Mouse (Mus musculus) ovary, postnatal 10 days (tissue): ENCODE data around the gene Basp1.
"Not testable (repeated sequence)": the region's sequence is repeated elsewhere in the genome, so short reads cannot be mapped to it uniquely, and the experiment has no call there.

ENCODE experiments used
- DNase-seq: peaks from one replicate; pipeline ENCODE4 v3.0.0; 2022; ENCODE audit warnings: low spot score

Gene Basp1

GRCm38 (mm10) chr15:25413378-25413901 is at the start of gene Basp1:
Basp1 (minus strand) TSS chr15:25413764.
- DNase-seq = peak; percentile 36

DNA sequence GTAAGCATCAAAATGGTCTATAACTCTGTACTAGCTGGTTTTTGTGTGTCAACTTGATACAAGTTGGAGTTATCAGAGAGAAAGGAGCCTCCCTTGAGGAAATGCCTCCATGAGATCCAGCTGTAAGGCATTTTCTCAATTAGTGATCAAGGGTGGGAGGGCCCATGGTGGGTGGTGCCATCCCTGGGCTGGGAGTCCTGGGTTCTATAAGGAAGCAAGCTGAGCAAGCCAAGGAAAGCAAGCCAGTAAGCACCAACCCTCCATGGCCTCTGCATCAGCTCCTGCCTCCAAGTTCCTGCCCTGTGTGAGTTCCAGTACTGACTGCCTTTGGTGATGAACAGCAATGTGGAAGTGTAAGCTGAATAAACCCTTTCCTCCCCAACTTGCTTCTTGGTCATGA is 49.5 kb upstream of the Basp1 start:
- not testable (repeated sequence) for DNase-seq

GRCm38 (mm10) chr15:25462056-25462762 is 48.6 kb upstream of the Basp1 start:
- no peak for DNase-seq

- no peak for DNase-seq
Observed at GRCm38 (mm10) chr15:25459901-25460300, 46.3 kb upstream of the Basp1 start.

DNA sequence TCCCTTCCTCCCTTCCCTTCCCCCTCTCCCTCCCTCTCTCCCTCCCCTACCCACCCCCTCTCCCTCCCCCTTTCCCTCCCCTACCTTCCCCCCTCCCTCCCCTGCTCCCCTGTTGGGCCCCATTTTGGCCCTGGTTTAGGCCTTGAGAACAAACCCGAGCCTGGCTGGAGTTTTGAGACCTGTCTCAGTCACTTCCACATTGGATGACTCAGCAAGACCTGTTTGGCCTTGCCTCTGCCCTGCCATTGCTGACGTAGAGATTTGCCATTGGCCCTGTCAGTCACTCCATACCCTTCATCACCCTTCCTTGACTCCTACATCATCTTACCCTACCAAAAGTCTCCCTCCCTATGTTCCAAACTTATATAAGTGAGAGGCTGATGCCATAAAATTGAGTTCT is 43.9 kb upstream of the Basp1 start:
- DNase-seq = no peak

GRCm38 (mm10) chr15:25453538-25453937 is 40.0 kb upstream of the Basp1 start:
- no peak for DNase-seq

DNA sequence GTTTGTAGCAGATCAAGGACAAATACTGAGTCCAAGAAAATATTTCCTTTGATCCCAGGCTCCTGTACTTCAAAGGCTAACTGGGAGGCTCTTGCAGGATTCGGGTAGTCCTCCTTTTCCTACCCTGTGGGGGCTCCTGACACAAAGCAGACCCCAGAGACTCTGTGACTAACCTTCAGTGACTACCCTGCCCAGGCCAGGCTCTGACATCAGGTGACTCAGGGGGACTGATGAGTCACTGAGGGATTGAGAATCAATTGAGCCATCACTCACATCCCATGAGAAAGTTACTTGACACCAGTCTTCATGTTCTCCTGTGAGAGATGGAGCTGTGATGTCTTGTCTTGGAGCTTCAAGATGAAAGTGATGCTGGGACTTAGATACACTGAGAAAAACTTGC is 35.8 kb upstream of the Basp1 start:
- DNase-seq = no peak

GRCm38 (mm10) chr15:25448703-25449340 is 35.3 kb upstream of the Basp1 start:
- DNase-seq = no peak

DNA sequence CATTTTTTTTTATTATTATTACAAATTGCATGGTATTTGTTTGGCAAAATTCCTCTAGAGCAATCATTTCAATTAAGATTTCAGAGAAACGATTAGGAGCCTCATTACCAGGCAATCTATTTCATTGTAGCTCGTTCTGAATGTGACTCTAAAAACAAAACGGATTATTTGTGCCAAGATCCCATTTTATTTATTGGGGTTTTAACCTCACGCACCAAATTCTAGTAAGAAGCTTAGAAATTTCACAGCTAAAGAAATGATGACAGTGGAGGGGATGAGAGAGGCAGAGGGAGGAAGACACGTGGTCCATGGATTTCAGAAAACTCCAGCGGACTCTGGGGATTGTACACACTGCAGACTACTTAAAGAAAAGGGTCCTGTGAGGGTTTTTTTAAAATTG is 33.6 kb upstream of the Basp1 start:
- no peak for DNase-seq

DNA sequence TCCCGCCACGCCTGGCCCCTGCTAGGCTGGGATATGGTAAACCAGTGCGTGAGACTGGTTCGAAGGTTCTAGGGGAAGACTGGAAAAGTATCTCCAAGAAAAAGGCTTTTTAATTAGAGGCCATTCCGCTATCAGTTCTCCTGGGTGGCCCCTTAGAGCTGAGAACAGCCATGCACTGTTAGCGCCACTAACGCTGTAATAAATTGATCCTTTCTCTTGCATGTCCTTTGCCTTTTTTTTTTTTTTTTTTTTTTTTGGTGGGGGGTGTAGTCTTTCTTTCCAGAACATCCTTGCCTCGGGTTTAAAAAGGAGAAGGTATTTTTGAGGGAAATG is 32.6 kb upstream of the Basp1 start:
- no peak for DNase-seq

DNA sequence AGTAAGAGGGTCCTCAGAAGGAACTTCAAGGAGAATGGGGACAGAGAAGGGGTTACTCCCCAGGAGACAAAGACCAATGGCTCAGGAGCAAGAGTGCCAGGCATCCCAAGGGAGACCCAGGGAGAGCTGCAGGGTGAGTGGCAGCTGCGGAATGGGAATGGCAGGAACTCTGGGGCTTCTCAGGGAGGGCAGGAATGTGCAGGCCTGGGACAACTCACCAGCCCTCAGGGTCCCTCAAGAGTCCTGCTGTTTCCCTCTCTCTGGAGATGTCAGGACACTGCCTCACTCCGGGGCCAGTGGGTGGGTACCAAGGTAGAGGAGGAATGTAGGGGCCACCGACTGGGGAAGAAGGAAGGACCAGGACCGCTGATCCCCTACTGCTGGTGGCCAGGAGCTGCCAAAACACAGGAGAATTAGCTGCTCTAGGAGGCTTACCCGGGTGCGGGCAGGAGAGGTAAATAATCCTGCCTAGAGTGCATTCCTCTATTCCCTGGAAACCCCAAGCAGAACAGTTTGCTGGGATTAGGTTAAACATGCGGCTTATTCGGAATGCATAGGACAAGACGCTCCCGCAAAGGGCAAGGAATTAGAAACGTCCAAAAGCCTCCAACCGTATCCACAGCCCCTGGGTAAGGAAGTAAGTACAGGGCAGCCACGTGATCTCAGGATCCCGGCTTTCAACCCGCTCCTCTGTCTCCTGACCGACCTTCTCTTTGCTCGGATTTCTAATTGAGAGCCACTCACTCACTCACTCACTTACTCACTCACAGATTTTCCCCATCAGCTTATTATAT is 32.0 kb upstream of the Basp1 start:
- DNase-seq = no peak

- no peak for DNase-seq
Observed at GRCm38 (mm10) chr15:25444208-25444607, 30.6 kb upstream of the Basp1 start.

DNA sequence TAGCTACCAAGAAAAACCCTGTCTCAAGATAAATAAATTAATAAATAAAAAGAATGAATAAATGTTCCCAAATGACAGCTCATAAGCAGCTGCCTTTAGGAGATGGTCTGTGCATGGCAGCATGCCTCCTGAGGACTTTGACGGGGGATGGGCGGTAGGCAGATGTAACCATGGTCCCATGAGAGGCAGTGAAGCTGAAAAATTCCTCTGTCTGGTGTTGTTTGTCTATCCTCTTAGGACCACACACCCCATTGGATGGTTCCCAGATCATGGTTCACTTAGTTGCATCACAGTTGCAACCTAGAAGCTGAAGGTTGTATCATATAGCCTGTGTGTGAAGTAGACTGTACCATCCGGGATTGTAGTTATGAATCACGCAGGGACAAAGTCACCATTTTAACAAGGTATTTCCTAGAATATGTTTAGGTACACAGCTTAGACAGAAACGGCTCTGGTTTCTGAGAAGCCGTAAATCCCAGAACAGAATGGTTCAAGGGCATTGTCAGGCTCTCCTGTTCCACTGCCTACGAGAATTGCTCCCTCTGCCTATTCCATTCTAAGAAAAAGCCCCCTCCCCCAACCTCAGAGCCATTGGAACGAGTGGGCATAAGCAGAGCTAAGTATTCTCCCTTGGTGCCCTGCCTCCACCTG is 29.7 kb upstream of the Basp1 start:
- no peak for DNase-seq

DNA sequence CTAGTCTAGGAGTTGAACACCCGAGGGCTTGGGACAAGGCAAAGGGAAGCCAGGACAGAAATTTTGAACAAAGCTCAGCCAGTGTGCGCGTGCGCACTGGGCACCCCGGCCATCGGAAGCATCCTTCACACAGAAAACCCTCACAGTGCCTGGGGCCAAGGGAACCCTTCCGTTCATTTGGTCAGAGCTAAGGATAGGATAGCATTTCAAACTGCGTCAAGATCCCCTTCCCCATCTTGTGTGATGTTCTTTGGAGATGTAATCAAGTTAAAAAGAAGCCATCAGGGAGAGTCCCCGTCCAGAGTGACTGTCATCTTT is 28.3 kb upstream of the Basp1 start:
- DNase-seq = no peak

DNA sequence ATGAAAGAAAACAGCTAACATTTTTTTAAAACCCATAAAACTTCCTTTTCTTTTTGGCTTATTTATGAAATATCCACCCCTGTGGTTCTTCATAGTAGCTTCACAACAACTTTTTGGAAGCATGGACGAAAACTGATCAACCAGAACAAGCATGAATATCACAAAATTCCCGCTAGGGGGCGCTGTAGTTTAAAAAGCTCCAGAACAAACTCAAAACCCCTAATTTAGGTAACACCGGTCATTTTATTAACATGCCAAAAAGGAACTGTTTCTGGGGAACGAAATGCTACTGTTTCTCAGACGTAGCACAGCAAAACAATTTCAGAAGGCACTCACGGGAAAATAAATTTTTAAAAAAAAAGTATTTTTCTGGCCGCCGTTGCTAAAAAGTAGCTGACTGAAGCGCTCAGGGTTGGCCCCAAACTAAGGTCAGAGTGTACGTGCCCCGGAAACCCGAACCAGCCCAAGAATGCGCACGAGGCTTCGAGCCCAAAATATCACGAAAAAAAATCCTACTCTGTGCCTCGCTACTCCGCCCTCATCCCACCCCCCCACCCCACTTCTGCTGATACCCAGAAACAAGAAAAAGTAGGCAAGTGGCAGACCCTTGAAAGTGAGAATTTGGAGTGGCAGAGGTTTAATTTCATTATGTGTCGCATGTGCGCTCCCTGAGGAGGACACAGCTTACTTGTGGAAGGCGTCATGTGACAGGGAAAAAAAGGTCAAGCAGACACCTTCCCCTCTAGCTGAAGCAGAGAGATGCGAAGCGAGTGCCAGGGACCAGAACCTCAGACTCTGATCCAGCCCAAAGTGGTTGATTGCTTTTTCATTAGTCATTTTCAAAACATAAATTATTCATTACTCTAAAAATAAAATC is 27.7 kb upstream of the Basp1 start:
- peak; percentile 31 for DNase-seq

DNA sequence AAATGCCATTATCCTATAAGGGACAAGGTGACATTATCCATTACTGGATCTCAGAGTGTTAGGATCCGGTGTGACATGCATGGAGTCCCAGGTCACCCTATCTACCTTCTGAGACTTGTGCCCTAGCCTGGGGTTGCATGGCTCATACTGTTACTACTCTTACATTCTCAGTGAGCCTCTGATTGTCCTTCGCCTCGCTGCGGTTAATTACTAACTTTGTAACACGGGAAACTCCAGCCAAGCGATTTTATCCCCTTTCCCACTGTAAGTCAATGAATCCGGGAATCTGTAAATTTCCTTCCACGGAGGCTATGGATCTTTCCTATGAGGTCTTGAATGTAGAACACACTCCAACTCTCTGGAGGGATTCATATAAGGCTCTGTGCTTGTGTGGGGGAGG is 26.8 kb upstream of the Basp1 start:
- no peak for DNase-seq

DNA sequence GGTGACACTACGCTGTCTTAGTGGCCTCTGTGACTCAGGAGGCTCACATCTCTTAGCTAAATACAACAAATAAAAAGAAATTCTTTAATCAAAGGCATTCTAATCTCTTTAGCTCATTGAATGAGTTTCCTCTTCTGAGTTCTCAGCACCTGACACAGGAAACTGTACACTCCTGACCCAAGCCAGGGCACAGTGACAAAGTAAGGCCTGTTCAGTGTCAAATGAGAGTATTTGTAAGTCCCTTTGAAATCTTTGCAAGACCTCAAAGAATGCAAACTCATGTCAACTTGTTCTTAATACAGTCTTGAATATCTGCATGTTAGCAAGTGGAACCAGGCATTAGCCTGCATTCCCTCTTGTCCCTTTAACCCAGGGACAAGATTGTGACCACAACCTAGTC is 18.8 kb upstream of the Basp1 start:
- no peak for DNase-seq

GRCm38 (mm10) chr15:25430167-25430566 is 16.6 kb upstream of the Basp1 start:
- no peak for DNase-seq

DNA sequence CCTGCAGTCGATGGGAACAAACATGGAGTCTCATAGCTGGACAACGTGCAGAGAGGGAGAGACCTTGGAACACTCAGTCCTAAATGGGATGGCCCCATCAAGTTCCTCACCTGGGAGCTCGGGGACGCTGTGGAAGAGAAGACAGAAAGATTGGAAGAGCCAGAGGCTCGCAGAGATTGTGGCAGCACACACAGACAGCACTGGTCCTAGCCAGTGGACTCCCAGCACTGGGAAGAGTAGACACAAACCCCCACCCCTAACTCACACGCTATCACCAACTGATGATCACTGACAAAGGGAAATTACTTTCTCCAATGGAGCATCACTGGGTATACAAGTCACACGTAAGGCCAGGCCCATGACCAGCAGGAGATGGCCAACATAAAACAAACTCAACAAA is 15.4 kb upstream of the Basp1 start:
- no peak for DNase-seq

GRCm38 (mm10) chr15:25428551-25428950 is 15.0 kb upstream of the Basp1 start:
- no peak for DNase-seq

GRCm38 (mm10) chr15:25420266-25420665 is 6.7 kb upstream of the Basp1 start:
- no peak for DNase-seq

- no peak for DNase-seq
Observed at GRCm38 (mm10) chr15:25416367-25416766, 2.8 kb upstream of the Basp1 start.
